Mouse (Mus musculus) embryonic facial prominence, embryonic 15.5 days (tissue): ENCODE measurements around the gene Mxd1. TPM values are rescaled to one million over a fixed set of nuclear protein-coding genes. Genes with fewer than 3 reads are reported as not detected.

Experiments
- ATAC-seq: fragments of 200-750 bp; cut with Nextera tagmentation; 2 replicates; pipeline ENCODE4 v1.8.0; 2017; ENCODE audit warnings: low read depth, moderate TSS enrichment; ENCODE audit not compliant: insufficient number of reproducible peaks, low FRiP score, low TSS enrichment
- H3K27ac ChIP-seq: fragments of 300-500 bp; sonication (generic); replicated peaks from 2 replicates; pipeline ENCODE4 v1.5.1; 2015; ENCODE audit warnings: mild to moderate bottlenecking, inconsistent platforms
- H3K27me3 ChIP-seq: fragments of 300-500 bp; sonication (generic); 2 replicates; pipeline ENCODE4 v1.6.1; 2015; ENCODE audit warnings: inconsistent platforms
- H3K36me3 ChIP-seq: fragments of 300-500 bp; sonication (generic); 2 replicates; pipeline ENCODE4 v1.6.1; 2015; ENCODE audit warnings: mild to moderate bottlenecking, inconsistent platforms
- H3K4me1 ChIP-seq: fragments of 300-500 bp; sonication (generic); 2 replicates; pipeline ENCODE4 v1.6.1; 2015; ENCODE audit warnings: inconsistent platforms
- H3K4me2 ChIP-seq: fragments of 300-500 bp; sonication (generic); replicated peaks from 2 replicates; pipeline ENCODE4 v1.6.1; 2015; ENCODE audit warnings: mild to moderate bottlenecking, inconsistent platforms
- H3K4me3 ChIP-seq: fragments of 300-500 bp; sonication (generic); replicated peaks from 2 replicates; pipeline ENCODE4 v1.5.1; 2015; ENCODE audit warnings: mild to moderate bottlenecking, inconsistent platforms
- H3K9ac ChIP-seq: fragments of 300-500 bp; sonication (generic); 2 replicates; pipeline ENCODE4 v1.6.1; 2015; ENCODE audit warnings: inconsistent platforms
- H3K9me3 ChIP-seq: fragments of 300-500 bp; sonication (generic); replicated peaks from 2 replicates; pipeline ENCODE4 v1.6.1; 2016; ENCODE audit warnings: inconsistent platforms
- WGBS: fragments of 180-500 bp; shearing (Covaris S2); methylation state at CpG from one replicate; pipeline ENCODE4 v1.1.7; 2015; 5-methylcytosine and 5-hydroxymethylcytosine counted together
- polyA plus RNA-seq: library from polyadenylated mRNA; unstranded; fragments of >200 nt; fragmentation: Nextera tagmentation; extraction: Ambion mirVana; gene quantifications from 2 replicates; pipeline ENCODE4 v1.2.1, GENCODE M21; 2015

The Mxd1 gene
- polyA plus RNA-seq = 16.4 TPM in 2 replicates

GRCm38 (mm10) chr6:86668580-86669239, at the start of gene Mxd1:
Gene Mxd1, minus strand, starts transcription at chr6:86669161.
- Histone ChIP-seq H3K27me3 (no peaks in the 10 kb centered on the region), H3K9me3 (no peaks in the 10 kb centered on the region), H3K4me2 (peak within 1 kb of the TSS; percentile 89), H3K36me3 (peaks cover 33% of the 10 kb centered on the region), H3K4me3 (peak within 1 kb of the TSS; percentile 94), H3K27ac (peak within 1 kb of the TSS; percentile 75), H3K4me1 (peaks cover 21% of the 10 kb centered on the region), H3K9ac (peak within 1 kb of the TSS; percentile 82)
- under 1% methylated on average over 75 of the region's 76 CpGs for WGBS
- 0 out of 2 replicates have a peak, but pooled peaks have one; percentile 0 for ATAC-seq

GRCm38 (mm10) chr6:86708072-86708774, 39.3 kb upstream of the Mxd1 start:
- Histone ChIP-seq H3K4me3 (no peak overlapping the region), H3K9ac (no peak overlapping the region), H3K9me3 (no peaks in the 10 kb centered on the region), H3K4me2 (no peak overlapping the region), H3K4me1 (no peaks in the 10 kb centered on the region), H3K36me3 (peaks cover 42% of the 10 kb centered on the region), H3K27me3 (no peaks in the 10 kb centered on the region), H3K27ac (no peak overlapping the region)
- 89% methylated on average over 4 of the region's 4 CpGs for WGBS
- no peak for ATAC-seq

GRCm38 (mm10) chr6:86702577-86702976, 33.6 kb upstream of the Mxd1 start:
- H3K4me1 ChIP-seq = no peaks in the 10 kb centered on the region
- no peak for ATAC-seq
- peaks cover 74% of the 10 kb centered on the region for H3K36me3 ChIP-seq
- no peak overlapping the region for H3K4me3 ChIP-seq
- H3K4me2 ChIP-seq = no peak overlapping the region
- no peak overlapping the region for H3K9ac ChIP-seq
- 88% methylated on average over 9 of the region's 9 CpGs for WGBS
- H3K27me3 ChIP-seq = no peaks in the 10 kb centered on the region
- no peaks in the 10 kb centered on the region for H3K9me3 ChIP-seq
- no peak overlapping the region for H3K27ac ChIP-seq

GRCm38 (mm10) chr6:86697903-86698302, 28.9 kb upstream of the Mxd1 start:
- no peaks in the 10 kb centered on the region for H3K27me3 ChIP-seq
- H3K9me3 ChIP-seq = no peaks in the 10 kb centered on the region
- no peak overlapping the region for H3K4me3 ChIP-seq
- no peak overlapping the region for H3K9ac ChIP-seq
- 80% methylated on average over 6 of the region's 6 CpGs for WGBS
- ATAC-seq = no peak
- no peaks in the 10 kb centered on the region for H3K4me1 ChIP-seq
- no peak overlapping the region for H3K4me2 ChIP-seq
- H3K27ac ChIP-seq = no peak overlapping the region
- H3K36me3 ChIP-seq = peaks cover 81% of the 10 kb centered on the region

GRCm38 (mm10) chr6:86696213-86696612, 27.3 kb upstream of the Mxd1 start:
- H3K27me3 ChIP-seq = no peaks in the 10 kb centered on the region
- no peak overlapping the region for H3K9ac ChIP-seq
- no peaks in the 10 kb centered on the region for H3K9me3 ChIP-seq
- ATAC-seq = no peak
- no peak overlapping the region for H3K4me2 ChIP-seq
- no peak overlapping the region for H3K27ac ChIP-seq
- WGBS = 86% methylated on average over 10 of the region's 10 CpGs
- H3K4me1 ChIP-seq = no peaks in the 10 kb centered on the region
- peaks cover 68% of the 10 kb centered on the region for H3K36me3 ChIP-seq
- H3K4me3 ChIP-seq = no peak overlapping the region

- peaks cover 65% of the 10 kb centered on the region for H3K36me3 ChIP-seq
- H3K27ac ChIP-seq = no peak overlapping the region
- H3K9ac ChIP-seq = no peak overlapping the region
- no peak overlapping the region for H3K4me3 ChIP-seq
- H3K27me3 ChIP-seq = no peaks in the 10 kb centered on the region
- ATAC-seq = no peak
- no peaks in the 10 kb centered on the region for H3K4me1 ChIP-seq
- H3K4me2 ChIP-seq = no peak overlapping the region
- H3K9me3 ChIP-seq = no peaks in the 10 kb centered on the region
These were observed 25.5 kb upstream of the Mxd1 start for GRCm38 (mm10) chr6:86694465-86694864.

GRCm38 (mm10) chr6:86689671-86690070, 20.7 kb upstream of the Mxd1 start:
- Histone ChIP-seq H3K9me3 (no peaks in the 10 kb centered on the region), H3K4me1 (0 out of 2 replicates have a peak, but pooled peaks cover 3% of the 10 kb centered on the region), H3K27ac (no peak overlapping the region), H3K4me2 (no peak overlapping the region), H3K4me3 (no peak overlapping the region), H3K27me3 (no peaks in the 10 kb centered on the region), H3K9ac (no peak overlapping the region), H3K36me3 (peaks cover 24% of the 10 kb centered on the region)
- no peak for ATAC-seq
- 92% methylated on average over 3 of the region's 3 CpGs for WGBS

- no peaks in the 10 kb centered on the region for H3K27me3 ChIP-seq
- WGBS = 67% methylated on average over 1 of the region's 1 CpGs
- H3K4me1 ChIP-seq = peaks cover 12% of the 10 kb centered on the region; the same call in 1 of the 2 replicates
These were observed 18.0 kb upstream of the Mxd1 start for GRCm38 (mm10) chr6:86686971-86687370.

GRCm38 (mm10) chr6:86684655-86685011, 15.7 kb upstream of the Mxd1 start:
- WGBS = 33% methylated on average over 12 of the region's 12 CpGs
- Histone ChIP-seq H3K9ac (peak overlapping the region; percentile 13; the same call in 1 of the 2 replicates), H3K27me3 (no peaks in the 10 kb centered on the region), H3K4me2 (peak overlapping the region; percentile 73), H3K4me1 (peaks cover 12% of the 10 kb centered on the region; the same call in 1 of the 2 replicates), H3K4me3 (peak overlapping the region; percentile 82), H3K36me3 (peaks cover 28% of the 10 kb centered on the region), H3K9me3 (no peaks in the 10 kb centered on the region), H3K27ac (0 out of 2 replicates have a peak overlapping the region, but pooled peaks have one; percentile 14)
- ATAC-seq = 0 out of 2 replicates have a peak, but pooled peaks have one; percentile 29

More at GRCm38 (mm10) chr6:86686971-86687370, 18.0 kb upstream of the Mxd1 start:
- Histone ChIP-seq H3K36me3 (peaks cover 25% of the 10 kb centered on the region), H3K27ac (no peak overlapping the region), H3K4me2 (no peak overlapping the region), H3K9ac (no peak overlapping the region), H3K4me3 (no peak overlapping the region), H3K9me3 (no peaks in the 10 kb centered on the region)
- ATAC-seq = no peak

- Histone ChIP-seq H3K4me3 (peak within 1 kb of the TSS; percentile 82), H3K27ac (peak within 1 kb of the TSS; percentile 81)
- WGBS = 2% methylated on average over 36 of the region's 36 CpGs
These were observed 15.1 kb upstream of the Mxd1 start, which contains the start of gene Snrnp27 for GRCm38 (mm10) chr6:86683872-86684654. Gene Snrnp27, minus strand, starts transcription at chr6:86684522.

GRCm38 (mm10) chr6:86681289-86681688, 12.3 kb upstream of the Mxd1 start:
- WGBS = 94% methylated on average over 3 of the region's 3 CpGs
- peaks cover 61% of the 10 kb centered on the region for H3K36me3 ChIP-seq

More at GRCm38 (mm10) chr6:86683872-86684654, 15.1 kb upstream of the Mxd1 start, which contains the start of gene Snrnp27:
- H3K9me3 ChIP-seq = no peaks in the 10 kb centered on the region
- H3K27me3 ChIP-seq = no peaks in the 10 kb centered on the region
- peaks cover 34% of the 10 kb centered on the region for H3K36me3 ChIP-seq
- peak within 1 kb of the TSS; percentile 87 for H3K9ac ChIP-seq
- peak within 1 kb of the TSS; percentile 73 for H3K4me2 ChIP-seq
- ATAC-seq = peak; percentile 81
- H3K4me1 ChIP-seq = peaks cover 12% of the 10 kb centered on the region; the same call in 1 of the 2 replicates

More at GRCm38 (mm10) chr6:86681289-86681688, 12.3 kb upstream of the Mxd1 start:
- no peak overlapping the region for H3K4me2 ChIP-seq
- H3K9ac ChIP-seq = no peak overlapping the region; the same call in 1 of the 2 replicates
- peaks cover 12% of the 10 kb centered on the region; the same call in 1 of the 2 replicates for H3K4me1 ChIP-seq
- no peaks in the 10 kb centered on the region for H3K9me3 ChIP-seq
- ATAC-seq = no peak
- no peak overlapping the region for H3K27ac ChIP-seq
- no peak overlapping the region for H3K4me3 ChIP-seq
- no peaks in the 10 kb centered on the region for H3K27me3 ChIP-seq
